Mouse (Mus musculus) forebrain, embryonic 12.5 days (tissue): ENCODE results near the gene Olfr1113. TPM values are rescaled to one million over a fixed set of nuclear protein-coding genes. Genes with fewer than 3 reads are reported as not detected.
"Not testable (repeated sequence)": the region's sequence is repeated elsewhere in the genome, so short reads cannot be mapped to it uniquely, and the experiment has no call there.

Experiments
- ATAC-seq: fragments of 200-750 bp; cut with Nextera tagmentation; 2 replicates; pipeline ENCODE4 v1.8.0; 2017; ENCODE audit warnings: moderate TSS enrichment; ENCODE audit not compliant: low FRiP score
- H3K27ac ChIP-seq: fragments of 300-500 bp; sonication (generic); 2 replicates; pipeline ENCODE4 v1.5.1; 2016; ENCODE audit warnings: mild to moderate bottlenecking
- H3K27me3 ChIP-seq: fragments of 300-500 bp; sonication (generic); 2 replicates; pipeline ENCODE4 v1.6.1; 2016; ENCODE audit warnings: mild to moderate bottlenecking
- H3K36me3 ChIP-seq: fragments of 300-500 bp; sonication (generic); replicated peaks from 2 replicates; pipeline ENCODE4 v1.6.1; 2016; ENCODE audit warnings: mild to moderate bottlenecking
- H3K4me1 ChIP-seq: fragments of 300-500 bp; sonication (generic); 2 replicates; pipeline ENCODE4 v1.6.1; 2016
- H3K4me2 ChIP-seq: fragments of 300-500 bp; sonication (generic); 2 replicates; pipeline ENCODE4 v1.6.1; 2016; ENCODE audit warnings: mild to moderate bottlenecking, moderate library complexity
- H3K4me3 ChIP-seq: fragments of 300-500 bp; sonication (generic); replicated peaks from 2 replicates; pipeline ENCODE4 v1.5.1; 2016; ENCODE audit warnings: mild to moderate bottlenecking
- H3K9ac ChIP-seq: fragments of 300-500 bp; sonication (generic); 2 replicates; pipeline ENCODE4 v1.6.1; 2016; ENCODE audit warnings: mild to moderate bottlenecking
- H3K9me3 ChIP-seq: fragments of 300-500 bp; sonication (generic); 2 replicates; pipeline ENCODE4 v1.6.1; 2016
- WGBS: fragments of 180-500 bp; shearing (Covaris S2); methylation state at CpG from one replicate; pipeline ENCODE4 v1.1.7; 2016; 5-methylcytosine and 5-hydroxymethylcytosine counted together
- microRNA-seq: library from miRNA; unstranded; fragments of <30 nt; microRNA quantifications from one replicate; pipeline ENCODE4, GENCODE M21; 2017
- polyA plus RNA-seq: library from polyadenylated mRNA; unstranded; fragments of >200 nt; fragmentation: Nextera tagmentation; extraction: Ambion mirVana; gene quantifications from 2 replicates; pipeline ENCODE4 v1.2.1, GENCODE M21; 2016

Gene Olfr1113
- polyA plus RNA-seq: not detected in 2 replicates

DNA sequence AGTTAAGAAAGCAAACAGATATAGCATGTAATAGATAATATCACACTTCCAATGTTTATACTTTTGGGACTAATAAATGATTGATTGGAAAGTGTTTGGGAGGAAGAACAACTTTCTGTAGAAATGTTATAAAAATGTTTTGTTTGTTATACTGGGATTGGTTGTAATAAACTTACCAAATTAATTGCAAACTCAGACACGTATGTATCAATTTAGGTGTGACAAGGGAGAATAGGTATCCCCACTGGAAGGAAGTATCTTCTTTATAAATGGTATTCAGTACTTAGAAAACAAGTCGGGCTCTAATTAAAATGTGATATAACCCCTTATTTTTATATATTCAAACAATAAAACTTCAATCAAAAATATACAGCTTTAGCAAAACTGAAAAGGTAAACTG is at the start of gene Olfr1113:
Olfr1113 (plus strand) TSS at position 301 of the 400 bp plus-strand sequence.
- no peak within 1 kb of the TSS for H3K27ac ChIP-seq
- H3K27me3 ChIP-seq: no peaks in the 10 kb centered on the region
- no peaks in the 10 kb centered on the region for H3K4me1 ChIP-seq
- H3K9me3 ChIP-seq: no peaks in the 10 kb centered on the region
- no peak within 1 kb of the TSS for H3K9ac ChIP-seq
- no peak within 1 kb of the TSS for H3K4me2 ChIP-seq
- H3K4me3 ChIP-seq: no peak within 1 kb of the TSS
- H3K36me3 ChIP-seq: no peaks in the 10 kb centered on the region
- no peak for ATAC-seq
- WGBS: 88% methylated on average over 2 of the region's 2 CpGs

DNA sequence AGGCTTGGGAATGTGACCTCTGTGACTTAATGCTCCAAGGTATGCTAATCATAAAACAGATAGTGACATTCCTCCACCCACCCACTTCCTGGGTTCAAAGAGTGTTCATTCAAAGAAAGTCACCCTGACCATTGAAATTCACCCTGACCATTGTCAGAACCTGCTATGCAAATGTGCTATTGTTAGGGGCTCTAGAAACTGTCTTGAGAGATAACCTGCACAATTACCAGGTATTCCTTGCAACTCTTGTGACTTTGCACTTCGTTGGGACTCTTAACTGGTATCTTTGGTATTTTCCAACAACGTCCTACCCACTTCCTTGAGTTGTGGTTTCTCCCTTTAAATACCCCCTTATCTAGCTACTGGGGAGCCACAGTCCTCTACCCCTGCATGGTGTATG is 41.0 kb upstream of the Olfr1113 start:
- ATAC-seq, H3K4me3 ChIP-seq, H3K4me2 ChIP-seq, H3K27ac ChIP-seq, H3K27me3 ChIP-seq, H3K4me1 ChIP-seq, H3K9ac ChIP-seq, H3K36me3 ChIP-seq, H3K9me3 ChIP-seq: not testable (repeated sequence)
- 82% methylated on average over 2 of the region's 2 CpGs for WGBS

GRCm38 (mm10) chr2:87187498-87187897 is 21.3 kb upstream of the Olfr1113 start, which contains the start of gene Olfr1112:
TSS of gene Olfr1112 (plus strand) at chr2:87187798.
- H3K27ac ChIP-seq: no peak within 1 kb of the TSS
- no peak within 1 kb of the TSS for H3K4me2 ChIP-seq
- no peaks in the 10 kb centered on the region for H3K4me1 ChIP-seq
- H3K9ac ChIP-seq: no peak within 1 kb of the TSS
- H3K9me3 ChIP-seq: no peaks in the 10 kb centered on the region
- no peak within 1 kb of the TSS for H3K4me3 ChIP-seq
- ATAC-seq: no peak
- no peaks in the 10 kb centered on the region for H3K36me3 ChIP-seq
- no peaks in the 10 kb centered on the region for H3K27me3 ChIP-seq
- WGBS: 84% methylated on average over 1 of the region's 1 CpGs

- no peaks in the 10 kb centered on the region for H3K4me1 ChIP-seq
- no peak within 1 kb of the TSS for H3K4me2 ChIP-seq
- H3K4me3 ChIP-seq: no peak within 1 kb of the TSS
- no peak within 1 kb of the TSS for H3K9ac ChIP-seq
- no peaks in the 10 kb centered on the region for H3K27me3 ChIP-seq
- H3K36me3 ChIP-seq: no peaks in the 10 kb centered on the region
- 84% methylated on average over 2 of the region's 2 CpGs for WGBS
- ATAC-seq: no peak
- H3K9me3 ChIP-seq: no peaks in the 10 kb centered on the region
- H3K27ac ChIP-seq: no peak within 1 kb of the TSS
Measured at GRCm38 (mm10) chr2:87247713-87248112, 38.9 kb downstream of the Olfr1113 start, which contains the start of gene Olfr1115. TSS of gene Olfr1115 (plus strand) at chr2:87248013.

Small RNAs within 50 kb of the gene (microRNA-seq; reads per million reads assigned to microRNA genes)
- not detected for gene Gm27438

Other genes with a start within 250 kb of the Olfr1113 start
- gene Olfr1099, start 248.3 kb upstream of the Olfr1113 start, polyA plus RNA-seq: not detected in 2 replicates
- gene Olfr1100, start 229.0 kb upstream of the Olfr1113 start, polyA plus RNA-seq: not detected in 2 replicates
- not detected in 2 replicates for gene Olfr1101, start 217.7 kb upstream of the Olfr1113 start, polyA plus RNA-seq
- not detected in 2 replicates for gene Olfr1102, start 210.6 kb upstream of the Olfr1113 start, polyA plus RNA-seq
- not detected in 2 replicates for gene Olfr1104, start 181.9 kb upstream of the Olfr1113 start, polyA plus RNA-seq
- not detected in 2 replicates for gene Olfr1105, start 172.4 kb upstream of the Olfr1113 start, polyA plus RNA-seq
- gene Olfr1106, start 156.7 kb upstream of the Olfr1113 start, polyA plus RNA-seq: not detected in 2 replicates
- gene Olfr1107, start 133.2 kb upstream of the Olfr1113 start, polyA plus RNA-seq: not detected in 2 replicates
- not detected in 2 replicates for gene Olfr1109, start 113.0 kb upstream of the Olfr1113 start, polyA plus RNA-seq
- gene Olfr259, start 94.4 kb upstream of the Olfr1113 start, polyA plus RNA-seq: not detected in 2 replicates
- gene Olfr1110, start 68.7 kb upstream of the Olfr1113 start, polyA plus RNA-seq: not detected in 2 replicates
- gene Olfr1111, start 56.3 kb upstream of the Olfr1113 start, polyA plus RNA-seq: not detected in 2 replicates
- gene Olfr1112, start 21.2 kb upstream of the Olfr1113 start, polyA plus RNA-seq: not detected in 2 replicates
- not detected in 2 replicates for gene Olfr1115, start 39.0 kb downstream of the Olfr1113 start, polyA plus RNA-seq
- not detected in 2 replicates for gene Olfr1116, start 58.6 kb downstream of the Olfr1113 start, polyA plus RNA-seq
- not detected in 2 replicates for gene Olfr1118, start 98.6 kb downstream of the Olfr1113 start, polyA plus RNA-seq
- not detected in 2 replicates for gene Olfr1120, start 145.8 kb downstream of the Olfr1113 start, polyA plus RNA-seq
- not detected in 2 replicates for gene Olfr1121, start 160.9 kb downstream of the Olfr1113 start, polyA plus RNA-seq
- gene Olfr1122, start 176.9 kb downstream of the Olfr1113 start, polyA plus RNA-seq: not detected in 2 replicates
- not detected in 2 replicates for gene Olfr1123, start 207.7 kb downstream of the Olfr1113 start, polyA plus RNA-seq
- 0.08 and 0.15 TPM in 2 replicates for gene Olfr1124, start 221.3 kb downstream of the Olfr1113 start, polyA plus RNA-seq
- gene Olfr1126, start 245.0 kb downstream of the Olfr1113 start, polyA plus RNA-seq: not detected in 2 replicates